Mouse (Mus musculus) spleen, adult 2 months (tissue): Measurements from ENCODE around the gene Mia3.

ENCODE experiments used
- CTCF ChIP-seq: fragments of 200-500 bp; IDR thresholded peaks from 2 replicates; pipeline ENCODE4 v1.5.1; 2011; ENCODE audit warnings: mild to moderate bottlenecking, inconsistent platforms; ENCODE audit not compliant: insufficient read depth, insufficient read length, insufficient replicate concordance; ENCODE audit errors: extremely low read depth
- POLR2A ChIP-seq: fragments of 200-500 bp; IDR thresholded peaks from 2 replicates; pipeline ENCODE4 v1.6.1; 2011; ENCODE audit warnings: low read depth, low read length, inconsistent platforms

DNA sequence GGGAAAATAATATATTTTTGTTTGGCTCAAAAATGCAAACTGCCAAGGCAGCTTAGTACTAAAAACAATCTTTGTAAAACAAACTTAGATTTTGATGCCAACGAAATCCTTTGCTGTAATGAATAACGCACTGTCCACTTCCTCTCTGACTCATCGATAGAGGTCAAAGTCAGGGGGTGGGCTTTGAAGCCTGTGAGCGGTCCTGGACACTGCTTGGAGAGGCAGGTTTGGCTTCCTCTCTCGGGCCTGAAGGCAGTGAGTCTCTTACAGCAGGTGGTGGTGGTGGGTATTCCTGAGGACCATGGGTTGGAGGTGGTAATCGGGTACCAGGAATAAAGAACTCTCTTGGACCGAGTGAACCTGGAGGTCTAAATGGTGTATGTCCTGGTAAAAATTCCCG, 42.2 kb downstream of the Mia3 start:
- TF ChIP-seq POLR2A (no peak), CTCF (no peak)
